Mouse (Mus musculus): Measurements from ENCODE around the gene Gm17949.

Gm17949 gene

GRCm38 (mm10) chr17:57011236-57012141, at the start of gene Gm17949, which contains the start of gene Gtf2f1:
Gene Gm17949 (plus strand): TSS chr17:57011469.
Gene Gtf2f1 (minus strand): TSS chr17:57011288.
- peak; percentile 100 for DNase-seq

DNA sequence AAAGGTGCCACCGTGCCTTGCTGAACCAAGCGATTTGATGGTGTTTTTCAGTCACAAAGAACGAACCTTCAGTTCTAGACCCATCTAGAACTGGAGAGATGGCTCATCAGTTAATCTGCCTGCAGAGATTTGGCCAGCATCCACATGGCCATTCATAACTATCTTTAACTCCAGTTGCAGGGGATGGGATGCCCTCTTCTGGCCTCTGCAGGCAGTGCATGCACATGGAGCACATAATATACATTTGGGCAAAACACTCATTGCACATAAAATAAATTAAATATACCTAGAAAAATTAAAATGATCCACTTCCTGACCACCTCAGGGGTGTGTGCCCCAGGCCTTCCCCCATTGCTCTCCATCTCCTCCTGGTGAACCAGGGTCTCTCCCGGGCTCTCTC, 49.4 kb upstream of the Gm17949 start:
- DNase-seq = peak; percentile 57

- peak; percentile 52 for DNase-seq
These were observed 48.4 kb upstream of the Gm17949 start for GRCm38 (mm10) chr17:56962642-56963405.

DNA sequence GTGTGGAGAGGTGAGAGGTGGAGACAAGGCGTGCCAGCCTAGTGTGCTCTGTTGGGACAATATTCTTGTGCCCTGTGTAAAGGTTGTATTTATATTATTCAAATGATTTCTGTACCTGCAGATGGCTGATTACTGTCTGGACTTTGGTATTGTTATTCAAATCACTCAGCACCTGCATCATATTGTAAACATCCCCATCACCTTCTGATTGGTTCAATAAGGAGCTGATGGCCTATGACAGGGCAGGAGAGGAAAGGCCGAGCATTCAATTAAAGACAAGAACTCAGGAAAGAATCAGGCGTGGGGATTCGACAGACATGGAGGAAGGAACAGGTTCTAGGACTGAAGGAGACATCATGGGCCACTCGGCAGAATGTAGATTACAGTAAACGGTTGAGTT, 47.6 kb upstream of the Gm17949 start:
- peak; percentile 63 for DNase-seq

DNA sequence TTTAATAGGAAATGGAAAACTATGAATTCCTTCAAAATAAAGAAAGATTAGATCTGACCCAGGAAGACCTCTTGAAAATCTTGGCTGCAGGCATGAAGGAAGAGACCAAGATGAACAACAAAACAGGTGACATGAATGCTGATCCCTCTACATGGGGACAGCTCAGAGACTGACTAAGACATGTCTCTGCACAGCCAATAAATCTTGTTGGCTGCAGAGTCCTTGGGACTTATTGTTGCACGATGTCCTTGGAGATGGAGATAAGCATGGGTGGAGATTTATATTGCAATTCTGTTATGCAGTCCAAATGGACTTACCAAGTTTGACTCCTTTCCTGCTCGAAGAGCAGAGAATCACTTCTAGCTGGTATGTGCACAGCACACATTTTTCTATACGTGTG, 41.9 kb upstream of the Gm17949 start:
- DNase-seq = peak; percentile 58

DNA sequence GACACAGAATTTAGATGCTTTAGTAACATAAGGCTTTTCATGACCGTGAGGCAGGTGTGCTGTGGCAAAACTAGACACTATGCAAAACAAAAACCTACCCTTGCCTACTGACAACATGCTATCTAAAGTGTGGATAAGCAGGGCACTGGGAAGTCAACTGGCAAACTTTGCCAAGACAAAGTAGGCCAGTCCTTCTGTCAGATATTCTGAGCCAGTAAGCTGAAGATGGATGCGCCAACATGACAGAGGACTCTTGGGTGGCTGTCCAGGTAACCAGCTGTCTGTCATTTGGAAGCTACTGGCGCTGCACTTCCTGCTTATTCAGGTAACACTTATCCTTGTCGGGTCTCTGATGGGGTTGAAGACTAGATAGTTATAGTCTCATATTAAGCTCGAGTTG, 41.2 kb upstream of the Gm17949 start:
- peak; percentile 45 for DNase-seq

- DNase-seq = peak; percentile 83
These were observed 37.1 kb upstream of the Gm17949 start for GRCm38 (mm10) chr17:56973956-56974707.

DNA sequence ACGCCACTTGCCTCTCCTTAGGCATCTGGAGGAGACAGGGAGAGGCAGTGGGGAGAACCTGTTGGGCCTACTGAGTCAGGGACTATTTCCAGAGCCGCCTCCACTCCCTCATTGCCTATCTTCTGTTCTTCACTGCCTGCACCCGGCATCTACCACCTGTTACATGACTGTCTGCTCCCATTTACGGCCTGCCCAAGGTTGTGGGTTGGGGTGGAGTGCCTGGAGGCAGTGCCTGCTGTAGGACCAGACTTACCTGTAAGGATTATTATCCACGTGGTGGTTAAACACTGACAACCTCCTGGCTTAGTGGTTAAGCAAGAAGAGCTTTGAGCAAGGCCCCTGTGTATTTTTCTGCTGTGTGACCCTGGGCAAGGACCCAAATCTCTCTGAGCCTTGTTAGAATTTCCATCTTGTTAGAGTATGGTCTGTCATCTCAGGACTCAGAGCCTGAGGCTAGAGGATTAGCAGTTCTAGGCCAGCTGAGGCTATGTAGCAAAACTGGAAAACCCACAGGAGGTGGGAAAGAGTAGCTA, 36.5 kb upstream of the Gm17949 start:
- DNase-seq = no peak

GRCm38 (mm10) chr17:56975391-56975790, 35.9 kb upstream of the Gm17949 start:
- DNase-seq = peak; percentile 80

- peak; percentile 66 for DNase-seq
These were observed 34.5 kb upstream of the Gm17949 start for GRCm38 (mm10) chr17:56976531-56977390.

DNA sequence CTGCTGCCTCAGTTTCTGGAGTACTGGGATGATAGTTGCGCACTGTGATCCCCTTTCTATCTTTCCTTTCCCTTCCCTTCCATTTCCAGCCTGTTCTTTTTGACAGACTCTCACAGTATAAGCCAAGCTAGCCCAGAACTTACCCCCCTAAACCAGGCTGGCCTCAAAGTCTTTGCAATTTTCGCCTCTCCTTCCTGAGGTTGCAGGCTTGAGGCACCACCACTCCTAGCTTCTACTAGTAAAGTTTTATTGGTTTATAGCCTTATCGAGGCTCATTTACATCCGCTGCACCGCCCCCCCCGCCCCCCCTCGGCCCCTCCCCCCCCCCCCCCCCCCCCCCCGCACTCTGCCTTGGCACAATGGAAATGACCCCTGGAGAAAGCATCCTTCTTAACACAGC, 31.7 kb upstream of the Gm17949 start:
- DNase-seq = peak; percentile 67

GRCm38 (mm10) chr17:56981049-56981448, 30.2 kb upstream of the Gm17949 start:
- DNase-seq = peak; percentile 81

DNA sequence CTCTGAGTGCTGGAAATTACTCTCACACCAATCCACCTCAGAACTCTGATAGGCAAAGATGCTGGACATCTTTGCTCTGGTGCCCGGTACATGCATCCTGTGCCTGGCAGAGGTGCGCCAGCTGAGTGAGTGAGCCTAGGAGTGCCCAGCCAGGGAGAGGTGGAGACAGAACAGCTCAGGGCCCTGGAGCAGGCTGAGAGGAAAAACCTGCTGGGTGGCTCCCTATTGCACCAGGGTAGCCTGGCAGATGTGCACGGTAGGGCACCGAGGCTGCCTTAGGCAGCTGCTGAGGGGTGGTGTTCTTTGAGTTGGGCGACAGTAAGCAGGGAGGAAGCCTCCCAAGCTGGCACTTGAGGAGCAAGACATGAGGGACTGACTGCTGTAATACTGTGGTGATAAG, 29.3 kb upstream of the Gm17949 start, which contains the start of gene Acer1:
TSS of gene Acer1 (minus strand) at position 114 of the 400 bp plus-strand sequence.
- peak; percentile 86 for DNase-seq

DNA sequence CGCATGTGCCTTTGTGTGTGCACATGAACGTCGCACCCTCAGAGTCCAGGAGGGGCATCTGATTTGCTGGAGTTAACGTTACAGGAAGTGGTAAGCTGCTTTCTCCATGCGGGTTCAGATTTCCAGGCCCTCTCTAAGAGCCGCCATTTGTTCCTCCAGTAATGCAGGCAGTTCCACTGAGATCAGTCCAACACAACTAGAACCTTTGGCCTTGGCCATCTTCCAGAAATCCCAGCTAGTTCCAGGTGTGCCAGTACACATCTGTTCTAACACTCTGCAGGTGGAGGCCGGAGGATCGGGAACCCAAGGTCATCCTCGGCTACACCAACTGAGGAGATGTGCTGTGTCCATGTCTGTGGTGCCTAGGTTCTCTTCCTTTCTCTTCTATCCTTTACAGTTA, 26.4 kb upstream of the Gm17949 start:
- DNase-seq = peak; percentile 82

GRCm38 (mm10) chr17:56985656-56986055, 25.6 kb upstream of the Gm17949 start:
- DNase-seq = peak; percentile 60

DNA sequence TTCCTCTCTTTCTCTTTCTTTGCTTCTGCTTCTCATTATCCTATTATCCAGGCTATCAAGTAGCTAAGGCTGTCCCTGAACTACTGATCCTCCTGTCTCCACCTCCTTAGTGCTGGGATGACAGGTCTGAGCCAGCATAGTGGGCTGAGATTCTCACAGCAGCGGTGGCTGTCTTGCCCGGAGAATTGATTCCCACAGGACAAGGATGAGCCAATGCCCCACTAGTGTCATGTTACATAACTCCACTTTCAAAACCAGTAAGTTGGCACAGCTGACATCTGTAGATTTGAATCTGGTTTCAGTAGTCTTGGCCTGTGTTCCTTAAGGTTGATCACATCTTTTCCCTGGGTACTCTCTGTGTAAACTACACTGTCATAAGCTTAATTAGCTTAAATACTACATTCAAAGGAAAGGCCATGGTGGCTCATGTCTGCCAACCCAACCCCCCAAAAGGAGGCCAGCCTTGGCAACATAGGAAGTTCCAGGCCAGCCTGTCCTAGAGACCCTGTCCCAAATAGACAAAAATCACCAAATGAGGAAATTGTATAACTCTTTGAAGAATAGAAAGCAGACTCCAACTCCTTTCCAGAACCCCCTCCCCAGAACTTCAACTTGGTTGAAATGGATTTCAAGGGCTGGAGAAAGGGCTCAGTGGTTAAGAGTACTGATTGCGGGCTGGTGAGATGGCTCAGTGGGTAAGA, 25.0 kb upstream of the Gm17949 start:
- DNase-seq = peak; percentile 65

DNA sequence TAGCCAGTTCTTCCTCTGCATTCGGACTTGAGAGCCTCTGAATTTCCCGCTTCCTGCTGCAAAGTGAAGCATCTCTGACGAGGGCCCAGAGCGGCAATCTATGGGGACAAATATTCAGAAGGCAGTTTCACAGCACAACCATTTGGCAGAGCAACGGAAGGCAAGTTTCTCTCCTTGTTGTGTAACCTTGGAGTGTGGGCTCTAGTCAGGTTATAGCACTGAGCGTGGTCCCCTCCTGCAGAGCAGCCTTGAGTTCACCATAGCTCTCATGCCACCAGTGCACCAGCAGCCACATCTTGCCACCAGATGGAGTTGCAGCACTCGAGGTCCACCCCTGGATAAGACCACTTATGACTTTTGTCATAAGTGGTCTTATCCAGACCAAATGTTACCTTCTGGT, 22.8 kb upstream of the Gm17949 start:
- peak; percentile 82 for DNase-seq

GRCm38 (mm10) chr17:56988921-56989430, 22.3 kb upstream of the Gm17949 start:
- peak; percentile 75 for DNase-seq

DNA sequence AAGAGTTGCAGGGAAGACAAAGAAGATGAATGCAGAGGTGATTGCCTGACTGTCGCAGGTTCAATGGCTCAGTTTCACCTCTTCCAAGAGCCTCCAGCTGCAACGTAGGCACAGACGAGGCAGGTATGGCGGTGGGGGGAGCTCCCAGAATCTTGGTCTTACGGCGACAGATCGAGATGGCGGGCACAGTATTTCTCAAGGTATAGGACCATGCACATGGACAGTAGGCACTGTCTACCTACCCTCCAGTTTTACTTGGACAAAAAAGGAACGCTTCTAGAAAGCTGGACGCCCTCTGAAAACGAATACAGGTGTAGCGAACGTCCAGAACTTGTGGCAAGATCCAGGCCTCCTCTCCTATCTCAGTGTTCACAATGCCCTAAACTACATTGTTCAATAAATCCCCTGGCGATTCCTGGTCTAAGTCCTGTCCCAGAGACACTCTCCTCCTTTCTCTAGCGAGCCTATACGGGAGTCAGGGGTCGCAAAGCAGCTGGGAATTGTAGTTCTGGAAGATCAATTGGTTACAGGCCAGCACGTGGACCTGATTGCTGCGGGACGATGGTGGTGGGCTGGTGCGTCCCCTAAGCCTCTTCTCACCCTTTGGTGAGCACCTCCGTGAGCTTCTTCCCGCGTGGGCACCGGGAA, 21.7 kb upstream of the Gm17949 start:
- DNase-seq = peak; percentile 91

- peak; percentile 100 for DNase-seq
These were observed 21.0 kb upstream of the Gm17949 start, which contains the start of gene Clpp for GRCm38 (mm10) chr17:56990115-56990746. Gene Clpp (plus strand): TSS chr17:56990305.

Data from heart, adult 11 months (tissue).